Mouse (Mus musculus) hindbrain, embryonic 16.5 days (tissue): Measurements from ENCODE around the gene Ptprd. TPM values are rescaled to one million over a fixed set of nuclear protein-coding genes. Genes with fewer than 3 reads are reported as not detected.

Experiments used
- ATAC-seq: fragments of 200-750 bp; cut with Nextera tagmentation; 2 replicates; pipeline ENCODE4 v1.8.0; 2017; ENCODE audit warnings: moderate TSS enrichment, moderate library complexity
- H3K27ac ChIP-seq: fragments of 300-500 bp; sonication (generic); 2 replicates; pipeline ENCODE4 v1.5.1; 2014; ENCODE audit warnings: low read depth, mild to moderate bottlenecking, control low read depth, low read length, moderate library complexity
- H3K27me3 ChIP-seq: fragments of 300-500 bp; sonication (generic); replicated peaks from 2 replicates; pipeline ENCODE4 v1.6.1; 2014; ENCODE audit warnings: low read length; ENCODE audit not compliant: control insufficient read depth, insufficient read depth
- H3K36me3 ChIP-seq: fragments of 300-500 bp; sonication (generic); 2 replicates; pipeline ENCODE4 v1.6.1; 2014; ENCODE audit warnings: mild to moderate bottlenecking, low read length, moderate library complexity, mixed read lengths; ENCODE audit not compliant: control insufficient read depth, insufficient read depth
- H3K4me1 ChIP-seq: fragments of 300-500 bp; sonication (generic); 2 replicates; pipeline ENCODE4 v1.6.1; 2014; ENCODE audit warnings: low read depth, low read length; ENCODE audit not compliant: control insufficient read depth, insufficient read depth
- H3K4me2 ChIP-seq: fragments of 300-500 bp; sonication (generic); 2 replicates; pipeline ENCODE4 v1.6.1; 2014; ENCODE audit warnings: mild to moderate bottlenecking, low read length, control low read depth, moderate library complexity
- H3K4me3 ChIP-seq: fragments of 300-500 bp; sonication (generic); 2 replicates; pipeline ENCODE4 v1.5.1; 2014; ENCODE audit warnings: mild to moderate bottlenecking, low read length, control low read depth, moderate library complexity
- H3K9ac ChIP-seq: fragments of 300-500 bp; sonication (generic); 2 replicates; pipeline ENCODE4 v1.6.1; 2014; ENCODE audit warnings: low read depth, mild to moderate bottlenecking, control low read depth, low read length, moderate library complexity
- H3K9me3 ChIP-seq: fragments of 300-500 bp; sonication (generic); 2 replicates; pipeline ENCODE4 v1.6.1; 2014; ENCODE audit warnings: mild to moderate bottlenecking, low read length, moderate library complexity; ENCODE audit not compliant: control insufficient read depth
- WGBS: fragments of 180-500 bp; shearing (Covaris S2); extraction: QIAGEN DNeasy Blood & Tissue Kit; methylation state at CpG from one replicate; pipeline ENCODE4 v1.1.7; 2014; 5-methylcytosine and 5-hydroxymethylcytosine counted together
- polyA plus RNA-seq: library from polyadenylated mRNA; unstranded; fragments of >200 nt; fragmentation: Nextera tagmentation; extraction: Ambion mirVana; gene quantifications from 2 replicates; pipeline ENCODE4 v1.2.1, GENCODE M21; 2015

Ptprd gene
- polyA plus RNA-seq, 1 experiment from 2014 or later, result 71.6 TPM

DNA sequence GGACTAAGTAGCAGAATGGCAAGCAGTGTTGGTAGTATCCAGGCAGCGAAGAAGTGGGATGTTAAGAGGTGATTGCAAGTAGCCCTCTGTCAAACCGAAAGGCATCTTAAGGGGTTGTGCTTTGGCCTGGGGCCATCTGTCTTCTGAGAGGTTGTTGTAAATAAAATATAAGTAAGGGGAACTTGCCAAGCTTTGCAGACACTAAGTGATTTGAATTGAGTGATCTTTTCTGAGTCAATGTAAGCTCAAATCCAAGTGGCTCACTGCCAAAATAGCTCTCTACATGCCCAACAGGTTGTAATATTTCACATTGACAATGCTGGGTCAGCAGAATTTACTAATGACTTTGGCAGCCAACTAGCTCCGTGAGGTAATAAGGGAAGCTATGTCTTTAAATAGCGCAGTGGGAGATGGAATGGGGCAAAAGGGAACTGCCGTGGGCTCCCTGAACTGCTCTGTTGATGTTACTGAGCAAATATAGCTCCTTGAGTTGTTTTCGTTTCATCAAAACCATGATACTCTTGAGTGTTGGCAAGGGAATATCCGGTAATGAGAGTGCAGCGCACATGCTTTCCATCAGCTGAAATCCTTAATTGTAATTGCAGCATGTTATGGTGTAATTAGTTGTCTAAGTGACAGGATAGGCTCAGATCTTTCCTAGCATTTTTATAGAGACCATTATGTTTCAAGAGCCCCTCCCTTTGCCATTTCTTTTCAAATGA lies 952.4 kb downstream of the Ptprd start:
- 57% methylated on average over 8 of the region's 8 CpGs for WGBS

DNA sequence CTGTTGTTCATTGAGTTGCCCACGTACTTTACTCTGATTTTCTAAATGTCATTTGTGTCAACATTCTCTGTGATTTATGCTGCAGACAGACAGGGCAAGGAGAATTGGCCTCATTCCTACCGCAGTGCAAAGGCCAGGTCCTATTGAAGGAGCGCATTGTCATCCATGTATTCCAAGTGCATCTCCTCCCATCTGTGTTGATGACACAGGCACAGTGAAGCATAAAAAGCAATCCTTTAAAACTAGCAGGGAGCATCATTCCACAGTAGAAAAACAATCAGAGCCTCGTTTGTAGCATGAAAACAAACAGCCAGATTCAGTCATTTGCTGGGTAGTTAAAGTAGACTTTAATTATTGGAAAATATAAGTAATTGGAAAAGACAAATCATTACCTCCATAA lies 960.6 kb downstream of the Ptprd start:
- H3K4me1 ChIP-seq, result no peaks in the 10 kb centered on the region
- no peak overlapping the region for H3K4me2 ChIP-seq
- no peak overlapping the region for H3K9ac ChIP-seq
- H3K9me3 ChIP-seq, result no peaks in the 10 kb centered on the region
- ATAC-seq, result 0 out of 2 replicates have a peak, but pooled peaks have one; percentile 37
- H3K27ac ChIP-seq, result no peak overlapping the region
- H3K36me3 ChIP-seq, result no peaks in the 10 kb centered on the region
- H3K27me3 ChIP-seq, result no peaks in the 10 kb centered on the region
- WGBS, result 56% methylated on average over 4 of the region's 4 CpGs
- no peak overlapping the region for H3K4me3 ChIP-seq

More for the DNA sequence above, 952.4 kb downstream of the Ptprd start:
- Histone ChIP-seq H3K27me3 (no peaks in the 10 kb centered on the region), H3K27ac (no peak overlapping the region), H3K9me3 (no peaks in the 10 kb centered on the region), H3K4me2 (no peak overlapping the region), H3K36me3 (no peaks in the 10 kb centered on the region), H3K4me1 (no peaks in the 10 kb centered on the region; the same call in 1 of the 2 replicates), H3K9ac (no peak overlapping the region), H3K4me3 (no peak overlapping the region)
- peak; percentile 73 for ATAC-seq

DNA sequence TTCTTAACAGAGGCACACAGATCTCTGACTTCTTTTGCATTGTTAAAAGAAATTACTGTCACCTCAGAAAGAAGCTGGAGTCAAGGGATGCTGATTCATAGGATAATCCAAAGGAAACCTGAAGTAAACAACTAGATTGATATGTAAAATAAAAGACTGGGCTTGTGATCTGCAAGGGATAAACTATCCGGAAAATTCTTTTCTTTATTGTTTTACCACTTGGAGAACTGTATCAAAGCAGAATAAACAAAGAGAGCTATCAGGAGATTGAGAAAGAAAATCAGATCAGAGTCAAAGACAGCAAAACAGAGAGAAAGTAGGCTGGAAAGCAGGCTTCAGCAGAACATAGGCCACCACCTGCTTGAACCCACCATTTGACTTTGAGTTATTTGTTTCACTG lies 962.0 kb downstream of the Ptprd start:
- no peak overlapping the region for H3K4me3 ChIP-seq
- ATAC-seq, result no peak
- no peaks in the 10 kb centered on the region for H3K9me3 ChIP-seq
- no peaks in the 10 kb centered on the region for H3K36me3 ChIP-seq
- H3K27ac ChIP-seq, result no peak overlapping the region
- no peak overlapping the region for H3K9ac ChIP-seq
- H3K27me3 ChIP-seq, result no peaks in the 10 kb centered on the region
- no peaks in the 10 kb centered on the region for H3K4me1 ChIP-seq
- no peak overlapping the region for H3K4me2 ChIP-seq
- 35% methylated on average over 1 of the region's 1 CpGs for WGBS

DNA sequence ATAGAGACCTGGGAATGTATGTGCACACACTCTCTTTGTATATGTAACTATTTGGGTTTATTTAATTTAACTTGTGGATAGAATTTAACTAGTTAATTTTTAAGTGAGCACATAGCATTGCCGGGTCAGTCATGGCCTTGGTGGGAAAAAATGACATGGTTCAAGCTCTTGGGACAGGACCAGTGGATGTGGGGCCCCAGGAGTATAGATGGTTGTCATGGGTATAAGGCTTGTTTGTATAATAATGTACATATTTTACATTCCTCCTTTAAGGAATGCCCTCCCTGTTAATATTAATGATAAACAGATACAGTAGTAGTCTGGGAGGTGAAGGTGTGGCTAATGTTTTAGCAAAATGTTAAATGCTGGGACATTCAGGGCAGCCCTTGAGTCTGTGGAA lies 962.8 kb downstream of the Ptprd start:
- Histone ChIP-seq H3K4me2 (no peak overlapping the region), H3K36me3 (no peaks in the 10 kb centered on the region), H3K9me3 (no peaks in the 10 kb centered on the region), H3K4me1 (no peaks in the 10 kb centered on the region), H3K9ac (no peak overlapping the region), H3K4me3 (no peak overlapping the region), H3K27ac (no peak overlapping the region), H3K27me3 (no peaks in the 10 kb centered on the region)
- no peak for ATAC-seq
- 93% methylated on average over 1 of the region's 1 CpGs for WGBS

DNA sequence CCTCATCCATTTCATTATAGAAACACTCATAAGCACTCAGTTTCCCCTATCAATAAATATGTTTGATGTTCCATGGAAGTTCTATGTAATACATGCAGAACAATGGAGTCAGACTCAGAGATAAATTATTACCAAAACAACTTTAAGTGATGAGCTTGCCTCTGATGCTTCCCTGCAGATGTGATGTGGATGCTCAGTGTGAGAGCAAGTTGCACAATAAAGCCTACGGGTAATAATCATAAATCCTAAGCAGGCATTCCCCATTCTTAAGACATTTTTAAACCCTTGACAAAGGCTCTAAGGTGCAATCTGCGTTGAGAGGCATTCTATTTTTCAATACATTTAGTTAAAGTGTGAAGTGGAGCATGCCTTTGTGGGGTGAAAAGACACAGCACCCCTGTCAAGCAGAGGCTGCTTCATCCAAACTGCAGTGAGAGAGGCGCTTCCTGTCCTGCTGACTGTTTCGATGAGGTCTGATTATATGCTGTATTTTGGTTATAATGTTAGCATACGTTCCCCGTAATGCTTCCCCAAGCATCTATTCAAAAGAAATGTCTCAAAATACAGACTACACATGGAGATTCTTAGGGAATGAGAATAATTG lies 969.8 kb downstream of the Ptprd start:
- WGBS, result 62% methylated on average over 6 of the region's 6 CpGs
- Histone ChIP-seq H3K36me3 (no peaks in the 10 kb centered on the region), H3K9ac (no peak overlapping the region), H3K9me3 (no peaks in the 10 kb centered on the region), H3K27me3 (no peaks in the 10 kb centered on the region), H3K27ac (no peak overlapping the region), H3K4me1 (no peaks in the 10 kb centered on the region), H3K4me2 (no peak overlapping the region), H3K4me3 (no peak overlapping the region)
- ATAC-seq, result no peak

DNA sequence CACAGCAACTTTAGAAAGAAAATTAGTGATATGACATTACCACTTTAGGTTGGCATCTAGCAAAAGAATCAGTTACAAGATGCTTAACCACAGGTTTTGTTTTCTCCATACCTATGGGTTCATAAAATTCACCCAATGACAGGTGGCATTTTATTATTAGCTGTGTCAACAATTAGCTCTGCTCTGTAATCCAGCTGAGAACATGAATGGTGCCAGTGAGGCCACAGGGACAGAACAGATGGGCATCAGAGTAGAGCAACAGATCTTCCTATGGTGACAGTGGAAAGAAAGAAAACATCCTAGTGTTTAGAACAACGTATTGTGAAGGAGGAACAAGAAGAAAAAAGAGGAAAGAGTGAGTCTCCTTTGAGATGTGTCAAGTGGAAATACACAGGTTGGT lies 973.6 kb downstream of the Ptprd start:
- no peaks in the 10 kb centered on the region for H3K9me3 ChIP-seq
- H3K4me1 ChIP-seq, result no peaks in the 10 kb centered on the region
- no peak overlapping the region for H3K4me3 ChIP-seq
- H3K9ac ChIP-seq, result no peak overlapping the region
- H3K27me3 ChIP-seq, result no peaks in the 10 kb centered on the region
- ATAC-seq, result no peak
- no peak overlapping the region for H3K4me2 ChIP-seq
- no peak overlapping the region for H3K27ac ChIP-seq
- WGBS, result 59% methylated on average over 1 of the region's 1 CpGs
- no peaks in the 10 kb centered on the region for H3K36me3 ChIP-seq

DNA sequence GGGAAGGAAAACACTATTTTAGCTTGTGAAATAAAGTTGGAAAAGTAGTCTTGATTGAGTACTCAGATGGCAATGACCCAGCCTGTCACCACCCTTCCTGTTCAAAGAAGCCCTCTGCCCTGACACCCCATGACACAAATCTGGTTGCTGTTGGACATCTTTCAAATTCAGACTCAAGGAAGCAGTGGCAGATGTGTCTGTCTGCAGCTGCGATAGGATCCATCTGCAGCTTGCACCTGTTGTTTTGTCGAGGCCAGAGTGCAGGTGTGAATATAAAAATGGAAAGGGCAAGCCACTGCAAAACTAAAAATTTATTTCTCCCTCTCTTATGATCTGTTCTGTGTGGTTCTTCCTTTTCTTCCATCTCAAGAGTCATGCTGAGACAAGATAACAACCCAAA lies 978.5 kb downstream of the Ptprd start:
- H3K4me1 ChIP-seq, result no peaks in the 10 kb centered on the region
- no peaks in the 10 kb centered on the region for H3K36me3 ChIP-seq
- H3K27ac ChIP-seq, result no peak overlapping the region
- ATAC-seq, result no peak
- no peaks in the 10 kb centered on the region for H3K9me3 ChIP-seq
- WGBS, result 72% methylated on average over 2 of the region's 2 CpGs
- H3K4me3 ChIP-seq, result no peak overlapping the region
- no peaks in the 10 kb centered on the region for H3K27me3 ChIP-seq
- no peak overlapping the region for H3K4me2 ChIP-seq
- no peak overlapping the region for H3K9ac ChIP-seq

DNA sequence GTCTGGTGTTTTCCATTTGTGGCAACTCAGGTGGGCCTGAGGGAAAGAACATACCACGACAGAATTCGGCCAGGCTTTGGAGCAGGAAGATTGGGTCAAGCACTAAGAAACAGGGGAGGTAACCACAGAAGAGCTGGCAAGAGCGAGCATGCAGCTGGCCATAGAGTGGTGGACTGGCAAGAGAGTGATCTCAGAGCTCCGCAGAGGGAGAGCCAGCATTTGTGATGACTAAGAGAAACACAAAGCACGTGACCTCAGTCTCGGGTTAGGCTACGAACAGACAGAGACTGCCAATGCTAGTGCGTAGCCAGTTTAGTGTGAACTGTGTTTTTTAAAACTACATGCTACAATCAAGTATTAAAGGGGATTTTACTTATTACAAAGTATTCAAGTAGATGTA lies 1042.9 kb downstream of the Ptprd start:
- Histone ChIP-seq H3K4me2 (no peak overlapping the region), H3K4me1 (no peaks in the 10 kb centered on the region), H3K4me3 (no peak overlapping the region), H3K27me3 (no peaks in the 10 kb centered on the region), H3K27ac (no peak overlapping the region), H3K36me3 (no peaks in the 10 kb centered on the region), H3K9ac (no peak overlapping the region), H3K9me3 (no peaks in the 10 kb centered on the region)
- ATAC-seq, result 0 out of 2 replicates have a peak, but pooled peaks have one; percentile 30
- WGBS, result 79% methylated on average over 8 of the region's 8 CpGs

DNA sequence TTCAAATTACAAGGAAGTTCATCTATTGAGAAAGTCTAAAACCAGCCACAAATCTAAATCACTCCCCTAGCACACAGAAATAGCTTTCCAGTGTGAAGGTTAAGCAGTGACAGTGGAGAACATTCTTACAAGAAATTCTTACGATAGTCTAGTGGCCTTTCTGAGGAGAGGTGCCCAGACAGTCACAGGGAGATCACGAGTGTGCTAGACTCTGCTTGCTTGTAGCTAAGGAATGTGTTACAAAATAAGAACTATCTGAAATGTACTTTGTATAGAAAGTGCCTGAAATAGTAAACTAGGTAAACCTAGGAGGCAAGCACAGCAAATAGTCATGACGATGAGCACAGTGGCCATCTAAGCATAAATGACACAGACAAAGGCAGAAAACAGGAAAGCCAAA lies 1054.2 kb downstream of the Ptprd start:
- Histone ChIP-seq H3K4me2 (no peak overlapping the region), H3K27me3 (no peaks in the 10 kb centered on the region), H3K4me1 (no peaks in the 10 kb centered on the region), H3K36me3 (no peaks in the 10 kb centered on the region), H3K27ac (no peak overlapping the region), H3K9ac (no peak overlapping the region), H3K4me3 (no peak overlapping the region), H3K9me3 (no peaks in the 10 kb centered on the region)
- 91% methylated on average over 3 of the region's 3 CpGs for WGBS
- ATAC-seq, result no peak
